Mouse (Mus musculus): ENCODE data around the gene Btbd35f8. TPM values are rescaled to one million over a fixed set of nuclear protein-coding genes. Genes with fewer than 3 reads are reported as not detected.

Btbd35f8 gene
- not detected for polyA plus RNA-seq (2014; fragmentation: Illumina TruSeq; extraction: RNeasy Lipid Tissue Mini Kit (QIAGEN cat#74804); ENCODE audit: insufficient read depth, low read depth, low replicate concordance)

GRCm38 (mm10) chrX:34450224-34450623, at the start of gene Btbd35f8:
TSS of gene Btbd35f8 (plus strand) at chrX:34450524.

Other genes starting within 250 kb of the Btbd35f8 start
- not detected for gene Spin2g, start 211.8 kb upstream of the Btbd35f8 start, polyA plus RNA-seq (2014; fragmentation: Illumina TruSeq; extraction: RNeasy Lipid Tissue Mini Kit (QIAGEN cat#74804); ENCODE audit: insufficient read depth, low read depth, low replicate concordance)

Data from lung, adult 10 weeks (tissue).